Mouse (Mus musculus) CH12.LX (cell line): ENCODE data around the gene Il17c. TPM values are rescaled to one million over a fixed set of nuclear protein-coding genes. Genes with fewer than 3 reads are reported as not detected.

ENCODE experiments used
- DNase-seq: peaks from one replicate; pipeline ENCODE4 v3.0.0-alpha.2; 2013; ENCODE audit errors: extremely low read depth
- H3K27ac ChIP-seq: 2 replicates; pipeline ENCODE4 v1.5.1; 2012; ENCODE audit warnings: low read depth, mild to moderate bottlenecking, control low read depth, moderate library complexity; ENCODE audit not compliant: insufficient read depth
- H3K27me3 ChIP-seq: replicated peaks from 2 replicates; pipeline ENCODE3; 2012; ENCODE audit warnings: inconsistent platforms
- H3K36me3 ChIP-seq, 2 experiments: replicated peaks in 1 of 2; 2 replicates each; pipeline versions ENCODE3 to v1.6.1; 2012; ENCODE audit warnings: inconsistent platforms in 1 of 2, low read length in 1 of 2, mild to moderate bottlenecking in 1 of 2, mixed read lengths in 1 of 2, moderate library complexity in 1 of 2; ENCODE audit not compliant: control insufficient read depth in 1 of 2, insufficient read depth in 1 of 2
- H3K4me1 ChIP-seq, 2 experiments: 2 replicates each; pipeline ENCODE4 v1.6.1; 2012; ENCODE audit warnings: inconsistent platforms in 1 of 2, moderate library complexity in 1 of 2; ENCODE audit not compliant: insufficient read depth in 2 of 2, control insufficient read depth in 1 of 2
- H3K4me2 ChIP-seq: 2 replicates; pipeline ENCODE4 v1.6.1; 2012; ENCODE audit warnings: low read depth, mild to moderate bottlenecking, control low read depth; ENCODE audit not compliant: poor library complexity, insufficient read depth, severe bottlenecking
- H3K4me3 ChIP-seq, 3 experiments: fragments of 150-350 bp in 1 of 3; sonication (generic) in 1 of 3; replicated peaks in 1 of 3; 2 replicates each; pipeline versions ENCODE3 to v1.5.1; 2011 to 2012; ENCODE audit warnings: low read depth in 2 of 3, low read length in 2 of 3, mild to moderate bottlenecking in 2 of 3, moderate library complexity in 2 of 3, control low read depth in 1 of 3, improper control_type of control experiment in 1 of 3, inconsistent platforms in 1 of 3, mixed read lengths in 1 of 3; ENCODE audit not compliant: poor library complexity in 1 of 3
- H3K79me2 ChIP-seq: replicated peaks from 2 replicates; pipeline ENCODE4 v1.6.1; 2012; ENCODE audit warnings: mild to moderate bottlenecking, moderate library complexity; ENCODE audit not compliant: control insufficient read depth, poor library complexity, insufficient read depth, severe bottlenecking; ENCODE audit errors: extremely low read depth
- H3K9ac ChIP-seq: 2 replicates; pipeline ENCODE4 v1.6.1; 2012; ENCODE audit warnings: low read depth, mild to moderate bottlenecking, control low read depth, moderate library complexity; ENCODE audit not compliant: insufficient read depth
- H3K9me3 ChIP-seq: replicated peaks from 2 replicates; pipeline ENCODE3; 2012; ENCODE audit warnings: low read length, inconsistent platforms, mixed read lengths
- BHLHE40 ChIP-seq: IDR thresholded peaks from 2 replicates; pipeline ENCODE4 v1.6.1; 2011; ENCODE audit warnings: mild to moderate bottlenecking, low read depth, low read length, improper control_type of control experiment
- CHD1 ChIP-seq: IDR thresholded peaks from 2 replicates; pipeline ENCODE4 v1.6.1; 2012; ENCODE audit warnings: low read depth, low read length, improper control_type of control experiment, inconsistent platforms
- CTCF ChIP-seq, 2 experiments: IDR thresholded peaks in 1 of 2; conservative IDR thresholded peaks in 1 of 2; 2 replicates each; pipeline ENCODE4 v1.5.1; 2011 to 2012; ENCODE audit warnings: low read depth in 2 of 2, low read length in 2 of 2, improper control_type of control experiment in 1 of 2, inconsistent platforms in 1 of 2, mild to moderate bottlenecking in 1 of 2, moderate library complexity in 1 of 2
- ELF1 ChIP-seq: IDR thresholded peaks from 2 replicates; pipeline ENCODE4 v1.6.1; 2014; ENCODE audit warnings: low read depth, mild to moderate bottlenecking, inconsistent platforms, low read length, improper control_type of control experiment
- ETS1 ChIP-seq: conservative IDR thresholded peaks from 2 replicates; pipeline ENCODE4 v1.6.1; 2012; ENCODE audit warnings: low read depth, mild to moderate bottlenecking, inconsistent platforms, low read length, improper control_type of control experiment, moderate library complexity
- GABPA ChIP-seq: IDR thresholded peaks from 2 replicates; pipeline ENCODE4 v1.6.1; 2012; ENCODE audit warnings: low read depth, low read length, improper control_type of control experiment, inconsistent platforms; ENCODE audit not compliant: insufficient replicate concordance
- HCFC1 ChIP-seq: IDR thresholded peaks from 2 replicates; pipeline ENCODE4 v1.6.1; 2012; ENCODE audit warnings: low read depth, mild to moderate bottlenecking, inconsistent platforms, low read length, improper control_type of control experiment
- IRF4 ChIP-seq: IDR thresholded peaks from 2 replicates; pipeline ENCODE4 v1.6.1; 2014; ENCODE audit warnings: low read depth, mild to moderate bottlenecking, inconsistent platforms, low read length, improper control_type of control experiment
- MAFK ChIP-seq: IDR thresholded peaks from 2 replicates; pipeline ENCODE4 v1.6.1; 2011; ENCODE audit warnings: low read length, improper control_type of control experiment; ENCODE audit not compliant: insufficient replicate concordance
- MAZ ChIP-seq: IDR thresholded peaks from 2 replicates; pipeline ENCODE4 v1.6.1; 2012; ENCODE audit warnings: low read depth, mild to moderate bottlenecking, inconsistent platforms, low read length, improper control_type of control experiment, moderate library complexity
- MEF2A ChIP-seq: IDR thresholded peaks from 2 replicates; pipeline ENCODE4 v1.6.1; 2014; ENCODE audit warnings: low read depth, mild to moderate bottlenecking, inconsistent platforms, low read length, improper control_type of control experiment, borderline replicate concordance
- MYC ChIP-seq: IDR thresholded peaks from 2 replicates; pipeline ENCODE4 v1.6.1; 2011; ENCODE audit warnings: low read depth, mild to moderate bottlenecking, improper control_type of control experiment, low read length
- NRF1 ChIP-seq: IDR thresholded peaks from 2 replicates; pipeline ENCODE4 v1.6.1; 2014; ENCODE audit warnings: low read depth, mild to moderate bottlenecking, inconsistent platforms, low read length, improper control_type of control experiment, moderate library complexity
- PAX5 ChIP-seq: IDR thresholded peaks from 2 replicates; pipeline ENCODE4 v1.6.1; 2012; ENCODE audit warnings: low read length, inconsistent platforms, mixed read lengths
- POLR2A ChIP-seq: IDR thresholded peaks from 2 replicates; pipeline ENCODE4 v1.6.1; 2011; ENCODE audit warnings: low read depth, mild to moderate bottlenecking, improper control_type of control experiment, low read length
- POLR2AphosphoS2 ChIP-seq: IDR thresholded peaks from 2 replicates; pipeline ENCODE4 v1.6.1; 2011; ENCODE audit warnings: low read depth, low read length, improper control_type of control experiment
- RCOR1 ChIP-seq: conservative IDR thresholded peaks from 2 replicates; pipeline ENCODE4 v1.6.1; 2012; ENCODE audit warnings: low read depth, mild to moderate bottlenecking, inconsistent platforms, low read length, improper control_type of control experiment
- UBTF ChIP-seq: IDR thresholded peaks from 2 replicates; pipeline ENCODE4 v1.6.1; 2012; ENCODE audit warnings: low read depth, mild to moderate bottlenecking, inconsistent platforms, low read length, improper control_type of control experiment, moderate library complexity
- USF2 ChIP-seq: conservative IDR thresholded peaks from 2 replicates; pipeline ENCODE4 v1.6.1; 2011; ENCODE audit warnings: low read depth, low read length, improper control_type of control experiment
- dilution Hi-C: fragments of 300-500 bp; cut with MboI; formaldehyde crosslinking; loops from 2 replicates; pipeline ENCODE4 v1.14.3; 2020; ENCODE audit warnings: low sequenced_read_pairs; ENCODE audit not compliant: extremely low pct_unique_long_range_greater_than_20kb, extremely low pct_ligation_motif_present
- in situ Hi-C: fragments of 300-500 bp; cut with MboI; formaldehyde crosslinking; loops from 3 replicates; pipeline ENCODE4 v1.14.3; 2019; ENCODE audit warnings: low sequenced_read_pairs, low pct_ligation_motif_present, low pct_unique_long_range_greater_than_20kb, mixed read lengths
- polyA plus RNA-seq: library from polyadenylated mRNA; unstranded; fragments of >175 nt; gene quantifications from 2 replicates; pipeline ENCODE4 v1.2.1, GENCODE M21; 2012; ENCODE audit warnings: low read depth; ENCODE audit not compliant: insufficient read length
- total RNA-seq, 2 experiments: library from RNA; depleted of rRNA; stranded (reverse); fragments of 300-350 nt in 1 of 2; fragments of >200 nt in 1 of 2; gene quantifications; 2 replicates each; pipeline ENCODE4 v1.2.3; 2012 to 2014

Il17c gene
- total and polyA plus RNA-seq, 3 experiments = 0.33 TPM; not detected in 2

GRCm38 (mm10) chr8:122419881-122420555 lies 1.8 kb upstream of the Il17c start:
- no peaks in the 10 kb centered on the region for H3K27me3 ChIP-seq
- in situ Hi-C loops = no loop called here
- H3K4me3 ChIP-seq = no peak overlapping the region
- peaks cover 56 to 88% of the 10 kb centered on the region in 2 experiments for H3K36me3 ChIP-seq
- TF ChIP-seq POLR2AphosphoS2 (no peak), MAZ (no peak), HCFC1 (no peak)
- no peak for DNase-seq
- H3K27ac ChIP-seq = no peak overlapping the region
- no peak overlapping the region for H3K4me2 ChIP-seq
- dilution Hi-C loops = no loop called here
- no peaks in the 10 kb centered on the region for H3K9me3 ChIP-seq
- peaks cover 6 to 55% of the 10 kb centered on the region in 2 experiments for H3K4me1 ChIP-seq
- no peaks in the 10 kb centered on the region for H3K79me2 ChIP-seq
- H3K9ac ChIP-seq = no peak overlapping the region

GRCm38 (mm10) chr8:122423217-122423616 lies 1.4 kb downstream of the Il17c start:
- Histone ChIP-seq H3K27me3 (no peaks in the 10 kb centered on the region), H3K27ac (no peak overlapping the region), H3K4me1 (peaks cover 24 to 75% of the 10 kb centered on the region in 2 experiments), H3K4me2 (no peak overlapping the region), H3K4me3 (no peak overlapping the region), H3K9ac (no peak overlapping the region), H3K79me2 (peaks cover 11% of the 10 kb centered on the region), H3K9me3 (no peaks in the 10 kb centered on the region), H3K36me3 (peaks cover 58 to 92% of the 10 kb centered on the region in 2 experiments)
- TF ChIP-seq UBTF = no peak
- no peak for TF ChIP-seq ELF1
- TF ChIP-seq IRF4 = no peak
- no peak for TF ChIP-seq HCFC1
- no peak for TF ChIP-seq MEF2A
- no peak for TF ChIP-seq MYC
- no peak for TF ChIP-seq CTCF (conservative IDR thresholded peaks at IDR 0.05 in 1 of 2, IDR thresholded peaks at IDR 0.05 in 1 of 2; ENCODE audit: low read depth in 2 of 2, low read length in 2 of 2)
- TF ChIP-seq USF2 = no peak
- DNase-seq = no peak
- dilution Hi-C loops = no loop called here
- in situ Hi-C loops = no loop called here

GRCm38 (mm10) chr8:122423659-122424058 lies 1.8 kb downstream of the Il17c start:
- no peak overlapping the region for H3K27ac ChIP-seq
- H3K9me3 ChIP-seq = no peaks in the 10 kb centered on the region
- no peak overlapping the region for H3K4me2 ChIP-seq
- peaks cover 27 to 79% of the 10 kb centered on the region in 2 experiments for H3K4me1 ChIP-seq
- H3K79me2 ChIP-seq = peaks cover 15% of the 10 kb centered on the region
- dilution Hi-C loops (no loop called here), in situ Hi-C loops (no loop called here)
- TF ChIP-seq MYC (no peak), IRF4 (no peak), UBTF (no peak), HCFC1 (no peak), CTCF (conservative IDR thresholded peaks at IDR 0.05 in 1 of 2, IDR thresholded peaks at IDR 0.05 in 1 of 2; ENCODE audit: low read depth in 2 of 2, low read length in 2 of 2) (no peak), POLR2A (no peak), PAX5 (no peak), NRF1 (no peak), CHD1 (no peak), RCOR1 (no peak), GABPA (no peak), MAFK (no peak), BHLHE40 (no peak), ETS1 (no peak)
- H3K4me3 ChIP-seq = no peak overlapping the region
- peaks cover 60 to 92% of the 10 kb centered on the region in 2 experiments for H3K36me3 ChIP-seq
- H3K9ac ChIP-seq = no peak overlapping the region
- H3K27me3 ChIP-seq = no peaks in the 10 kb centered on the region
- no peak for DNase-seq
